Mouse (Mus musculus) ovary, postnatal 10 days (tissue): ENCODE data around the gene Prf1.

ENCODE experiments used
- DNase-seq: peaks from one replicate; pipeline ENCODE4 v3.0.0; 2022; ENCODE audit warnings: low spot score

Prf1 gene

DNA sequence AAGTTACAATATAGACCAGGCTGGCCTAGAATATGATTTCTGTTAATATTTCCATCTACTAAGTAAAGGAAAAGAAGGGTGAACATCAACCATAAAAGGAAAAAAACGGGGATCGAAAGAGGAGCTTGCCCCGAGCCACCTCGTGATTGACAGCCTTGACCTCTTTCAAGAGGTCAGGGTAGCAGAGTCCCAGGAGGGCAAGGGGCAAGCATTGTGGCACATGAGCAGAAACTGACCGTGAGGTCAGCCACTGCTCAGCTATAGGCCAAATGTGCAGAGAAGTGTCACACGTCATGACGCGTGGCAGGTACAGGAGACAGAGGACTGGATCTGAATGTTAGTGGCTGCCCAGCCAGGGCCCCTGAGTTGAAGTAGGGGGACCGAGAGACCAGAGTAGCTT is 42.6 kb downstream of the Prf1 start:
- DNase-seq = no peak

DNA sequence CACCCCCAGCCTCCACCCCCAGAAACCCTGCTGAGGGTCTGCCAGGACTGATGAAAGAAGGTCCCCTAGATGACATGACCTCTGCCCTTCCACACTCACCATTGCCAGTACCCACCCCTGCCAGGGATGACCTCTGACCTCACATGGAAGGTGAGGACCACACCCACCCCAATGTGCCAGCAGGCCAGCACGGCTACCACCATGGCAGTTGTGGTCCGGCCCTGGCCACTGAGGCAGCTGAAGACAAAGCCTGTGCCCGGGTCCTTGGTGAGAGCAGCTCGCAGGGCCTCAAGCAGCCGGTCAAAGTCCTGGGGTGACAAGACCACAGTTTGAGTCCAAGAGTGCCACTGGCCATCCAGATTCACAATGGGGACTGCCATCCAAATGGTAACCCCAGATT is 43.4 kb downstream of the Prf1 start:
- no peak for DNase-seq

DNA sequence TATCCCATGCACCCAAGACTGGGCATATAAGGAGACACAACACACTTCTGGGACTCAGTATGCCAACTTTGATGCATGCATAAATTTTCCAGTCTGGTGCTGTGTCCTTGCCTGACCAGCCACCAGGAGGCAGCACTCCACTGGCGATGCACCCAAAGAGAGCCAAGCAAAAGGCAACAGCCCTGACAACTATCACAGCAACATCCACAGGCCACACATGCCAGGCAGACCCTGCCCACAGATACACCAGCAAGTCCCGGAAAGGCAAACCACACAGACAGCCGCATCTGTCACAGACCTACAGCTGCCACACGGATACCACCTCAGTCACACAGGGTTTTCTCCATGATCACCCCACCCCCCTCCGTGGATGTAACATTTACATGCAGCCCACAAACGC is 43.9 kb downstream of the Prf1 start:
- DNase-seq = peak; percentile 52

DNA sequence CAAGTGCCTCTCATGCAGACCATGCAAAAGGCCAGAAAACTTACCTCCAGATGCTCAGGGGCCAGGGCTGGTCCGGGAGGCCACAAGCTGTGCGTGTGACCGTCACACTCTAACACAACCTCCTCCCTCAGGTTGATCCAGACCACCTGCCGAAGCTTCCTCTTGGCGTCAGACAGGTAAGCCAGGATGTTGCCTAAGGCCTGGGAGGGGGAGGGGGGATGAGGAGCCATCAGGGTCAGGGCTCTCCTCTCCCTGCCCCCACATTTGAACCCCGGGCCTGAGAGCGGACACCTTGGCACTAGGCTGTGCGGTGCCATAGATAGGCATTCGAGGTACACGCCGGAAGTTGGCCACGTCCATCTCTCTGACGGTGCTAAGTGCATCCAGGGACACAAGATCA is 45.1 kb downstream of the Prf1 start:
- no peak for DNase-seq

DNA sequence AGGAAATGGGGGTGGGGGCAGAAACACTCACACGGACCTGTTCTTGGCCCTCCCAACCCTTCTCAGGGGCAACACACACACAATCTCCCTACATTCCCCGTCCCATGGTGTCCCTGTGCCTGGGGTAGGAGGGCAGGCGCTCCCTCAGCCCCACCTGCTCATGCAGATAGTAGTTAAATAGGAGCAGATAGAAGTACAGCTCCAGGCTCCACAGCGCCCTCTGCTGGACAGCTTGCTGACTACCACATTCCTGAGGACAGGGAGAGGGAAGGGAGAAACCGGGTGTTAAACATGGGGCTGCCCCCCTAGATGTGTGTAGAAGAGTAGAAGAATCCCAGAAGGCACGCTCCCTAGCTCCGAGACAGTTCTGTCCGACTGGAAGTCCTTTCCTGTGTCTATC is 46.3 kb downstream of the Prf1 start:
- peak; percentile 29 for DNase-seq

DNA sequence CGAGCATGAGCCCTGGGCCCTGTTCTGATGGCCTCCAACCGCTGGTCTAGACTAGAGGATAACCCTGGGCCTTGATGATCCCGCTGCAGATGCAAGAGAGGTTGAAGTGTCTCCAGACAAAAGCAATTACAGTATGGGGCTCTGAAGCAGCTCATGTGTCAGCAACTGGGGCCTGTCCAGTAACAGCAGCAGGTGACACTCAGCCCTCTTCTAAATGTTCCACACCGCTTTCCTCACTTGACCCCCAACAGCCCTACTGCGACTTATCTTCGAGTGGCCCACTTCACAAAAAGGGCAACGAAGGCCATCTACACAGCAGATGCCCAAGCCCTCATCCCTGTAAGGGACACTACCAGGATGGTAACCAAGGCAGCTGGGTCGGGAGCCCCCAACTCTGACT is 47.5 kb downstream of the Prf1 start:
- no peak for DNase-seq

DNA sequence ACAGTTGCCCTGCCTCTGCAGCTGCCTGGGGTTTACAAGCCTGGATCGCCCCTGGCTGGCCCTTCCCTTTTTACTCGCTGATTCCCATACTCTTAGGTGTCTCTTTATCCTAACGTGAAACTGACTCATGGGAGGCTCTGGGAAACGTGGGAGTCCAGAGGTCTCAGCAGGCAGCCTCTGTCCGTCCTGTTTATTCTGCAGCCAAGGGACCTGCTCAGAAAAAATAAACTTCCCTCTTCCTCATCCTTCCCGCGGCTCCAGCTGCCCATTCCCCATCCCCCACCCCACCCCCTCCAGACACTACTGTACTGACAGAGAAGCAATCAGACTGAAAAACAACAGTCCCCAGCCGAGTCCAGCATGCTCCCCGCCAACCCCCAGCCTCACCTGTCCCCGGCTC is 48.7 kb downstream of the Prf1 start:
- no peak for DNase-seq

DNA sequence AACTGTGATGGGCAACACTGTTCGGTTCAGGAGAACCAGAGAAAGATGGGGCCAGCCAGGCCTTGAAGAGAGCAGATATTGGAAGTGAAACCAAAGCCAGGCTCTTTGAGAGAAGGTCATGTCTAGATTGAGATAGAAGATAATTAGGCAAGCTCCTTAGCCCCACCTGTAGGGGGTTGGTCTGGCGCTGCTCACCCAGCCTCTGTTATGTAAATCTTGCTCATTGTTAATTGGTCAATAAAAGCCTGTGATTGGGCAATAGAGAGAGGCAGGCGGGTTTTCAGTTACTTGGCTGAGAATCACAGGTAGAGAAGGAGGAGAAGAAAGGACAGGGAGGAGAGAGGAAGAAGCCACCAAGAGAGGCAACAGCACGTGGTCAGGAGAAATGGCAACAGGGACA is 53.6 kb downstream of the Prf1 start:
- no peak for DNase-seq
